9 mouse cellular contexts compared by ENCODE assay signal in genomic region chr10:79649070-79649751, GRCm38 (mm10). TPM values are rescaled to one million over a fixed set of nuclear protein-coding genes. Genes with fewer than 3 reads are reported as not detected.
DNase-seq lines count a peak whose midpoint lies in the region; ATAC-seq and TF ChIP-seq lines count a peak whose summit lies in the region.
"Had no signal": no experiment of that assay in that cellular context is flagged by ENCODE, and none has a peak within 500 bp of the region (broad histone marks: within the 10 kb centered on the region; RNA-seq: fewer than 3 reads in every experiment).

No protein-coding gene starts in this region.

- H3K4me2 ChIP-seq in forebrain, embryonic 14.5 days (ENCODE audit: low read length) = no peak overlapping the region
- H3K4me2 ChIP-seq in hindbrain, embryonic 15.5 days = no peak overlapping the region
- H3K4me2 ChIP-seq: midbrain, embryonic 12.5 days had no signal

- intact Hi-C loops in heart, adult 2 months (cut with DNase I) = loop anchor here (1.0 kb wide), 1 partner anchor 54 kb away; no protein-coding TSS in a partner anchor
- intact Hi-C loops in heart, postnatal 25 days (cut with DNase I) = loop anchor here (1.0 to 5.0 kb wide), 2 partner anchors 37 to 54 kb away; partner anchors contain the start of gene C2cd4c

- peak; percentile 85 for TF ChIP-seq CTCF in heart, adult 2 months (IDR thresholded peaks at IDR 0.05)

- H3K9ac ChIP-seq in heart, adult 2 months (ENCODE audit: low read depth, low read length) = no peak overlapping the region
- H3K9ac ChIP-seq in forebrain, embryonic 14.5 days (ENCODE audit: low read length) = no peak overlapping the region
- H3K9ac ChIP-seq in hindbrain, embryonic 15.5 days = no peak overlapping the region
- H3K9ac ChIP-seq: midbrain, embryonic 12.5 days had no signal

- H3K9me3 ChIP-seq in forebrain, embryonic 14.5 days (replicated peaks; ENCODE audit: control insufficient read depth, low read length) = no peaks in the 10 kb centered on the region
- H3K9me3 ChIP-seq in hindbrain, embryonic 15.5 days = no peaks in the 10 kb centered on the region
- H3K9me3 ChIP-seq: midbrain, embryonic 12.5 days had no signal

- TF ChIP-seq POLR2A in heart, adult 2 months (IDR thresholded peaks at IDR 0.05; ENCODE audit: insufficient read depth, low read depth, low read length) = no peak

- peak; percentile 75 for ATAC-seq in cerebellum, adult (ENCODE audit: insufficient number of reproducible peaks, low FRiP score, low TSS enrichment)
- ATAC-seq in forebrain, embryonic 14.5 days = peak; percentile 83
- peak; percentile 65; the same call in 1 of the 2 replicates for ATAC-seq in hindbrain, embryonic 15.5 days (ENCODE audit: low FRiP score, low read depth)
- ATAC-seq in megakaryocyte, adult 5-6 weeks (ENCODE audit: poor library complexity, severe bottlenecking) = peak; percentile 96

- no peaks in the 10 kb centered on the region for H3K4me1 ChIP-seq in heart, adult 2 months (ENCODE audit: control insufficient read depth, insufficient read depth, low read length)
- H3K4me1 ChIP-seq in forebrain, embryonic 14.5 days (ENCODE audit: control insufficient read depth, insufficient read depth, low read length) = no peaks in the 10 kb centered on the region
- H3K4me1 ChIP-seq in hindbrain, embryonic 15.5 days (replicated peaks) = peaks cover 2% of the 10 kb centered on the region

- DNase-seq in heart, adult 2 months = peak; percentile 59 to 74
- DNase-seq in heart, postnatal 25 days (ENCODE audit: low spot score) = no peak
- peak; percentile 89 for DNase-seq in forebrain, embryonic 14.5 days (ENCODE audit: low spot score)
- peak; percentile 86 to 87 for DNase-seq in layer of hippocampus, postnatal 10 days (ENCODE audit: low spot score in 2 of 2)
- DNase-seq in right cerebral cortex, postnatal 25 days = peak; percentile 71

- H3K79me2 ChIP-seq in heart, adult 2 months (replicated peaks; ENCODE audit: control insufficient read depth, insufficient read depth, low read length) = no peaks in the 10 kb centered on the region

- H3K27ac ChIP-seq in heart, adult 2 months = no peak overlapping the region
- no peak overlapping the region for H3K27ac ChIP-seq in forebrain, embryonic 14.5 days (ENCODE audit: low read depth, low read length)
- H3K27ac ChIP-seq in hindbrain, embryonic 15.5 days (replicated peaks) = no peak overlapping the region
- H3K27ac ChIP-seq: midbrain, embryonic 12.5 days had no signal

- H3K27me3 ChIP-seq in heart, adult 2 months (ENCODE audit: control insufficient read depth, insufficient read depth, low read length) = no peaks in the 10 kb centered on the region
- no peaks in the 10 kb centered on the region for H3K27me3 ChIP-seq in forebrain, embryonic 14.5 days (replicated peaks; ENCODE audit: control insufficient read depth, insufficient read depth, low read length)
- 0 out of 2 replicates have a peak, but pooled peaks cover 5% of the 10 kb centered on the region for H3K27me3 ChIP-seq in hindbrain, embryonic 15.5 days

- no peak overlapping the region for H3K4me3 ChIP-seq in heart, adult 2 months
- H3K4me3 ChIP-seq in forebrain, embryonic 14.5 days (ENCODE audit: low read depth, low read length) = no peak overlapping the region
- H3K4me3 ChIP-seq in hindbrain, embryonic 15.5 days = no peak overlapping the region
- H3K4me3 ChIP-seq: midbrain, embryonic 12.5 days had no signal

- no peak for TF ChIP-seq EP300 in heart, adult 2 months (IDR thresholded peaks at IDR 0.05; ENCODE audit: insufficient read depth, low read depth, low read length)

- H3K36me3 ChIP-seq in heart, adult 2 months (ENCODE audit: control insufficient read depth, insufficient read depth, low read length) = no peaks in the 10 kb centered on the region
- no peaks in the 10 kb centered on the region for H3K36me3 ChIP-seq in forebrain, embryonic 14.5 days (ENCODE audit: control insufficient read depth, insufficient read depth, low read length)
- H3K36me3 ChIP-seq in hindbrain, embryonic 15.5 days = no peaks in the 10 kb centered on the region
- H3K36me3 ChIP-seq: midbrain, embryonic 12.5 days had no signal

- WGBS in heart, adult 2 months = 27% methylated on average over 7 of the region's 7 CpGs
- 31% methylated on average over 7 of the region's 7 CpGs for WGBS in forebrain, embryonic 14.5 days
- 31% methylated on average over 7 of the region's 7 CpGs for WGBS in hindbrain, embryonic 15.5 days

RNA-seq across cellular contexts. Expression of gene Odf3l2, which starts 3.7 kb away (rescaled TPM):
- total RNA-seq in heart, adult 2 months (2021) = not detected
- polyA plus RNA-seq in heart, adult 2 months (2012; rRNA removed) = not detected in 2 replicates
- total RNA-seq in heart, postnatal 25 days (2021) = not detected
- 0.14 and 0.17 TPM in 2 replicates for polyA plus RNA-seq in forebrain, embryonic 14.5 days (2014; fragmentation: Nextera tagmentation; extraction: Ambion mirVana)
- polyA plus RNA-seq in hindbrain, embryonic 15.5 days (2015; fragmentation: Nextera tagmentation; extraction: Ambion mirVana) = 0.13 and 0.43 TPM in 2 replicates
- under 1 TPM; 0.39 to 0.62 TPM for total RNA-seq in layer of hippocampus, postnatal 10 days (2021)
- total RNA-seq in megakaryocyte, adult 5-6 weeks (2015) = not detected in 2 replicates
- total RNA-seq in megakaryocyte, adult 5-6 weeks (2017) = not detected in 2 replicates
- polyA plus RNA-seq: midbrain, embryonic 12.5 days had no signal

RNA-seq across cellular contexts. Expression of gene Shc2, which starts 11.5 kb away (rescaled TPM):
- total RNA-seq in heart, adult 2 months (2021) = 1 to 10 TPM; 1.9 to 2.1 TPM
- 2.9 and 3.7 TPM in 2 replicates for polyA plus RNA-seq in heart, adult 2 months (2012; rRNA removed)
- 1 to 10 TPM; 2.2 to 2.4 TPM for total RNA-seq in heart, postnatal 25 days (2021)
- 5.9 and 6.5 TPM in 2 replicates for polyA plus RNA-seq in forebrain, embryonic 14.5 days (2014; fragmentation: Nextera tagmentation; extraction: Ambion mirVana)
- 28.1 and 28.5 TPM in 2 replicates for polyA plus RNA-seq in hindbrain, embryonic 15.5 days (2015; fragmentation: Nextera tagmentation; extraction: Ambion mirVana)
- total RNA-seq in layer of hippocampus, postnatal 10 days (2021) = 10 to 100 TPM; 48.0 to 48.3 TPM
- total RNA-seq in megakaryocyte, adult 5-6 weeks (2015) = not detected in 2 replicates
- not detected in 2 replicates for total RNA-seq in megakaryocyte, adult 5-6 weeks (2017)

RNA-seq across cellular contexts. Expression of gene Madcam1, which starts 15.1 kb away (rescaled TPM):
- not detected for total RNA-seq in heart, adult 2 months (2021)
- polyA plus RNA-seq in heart, adult 2 months (2012; rRNA removed) = not detected in 2 replicates
- not detected for total RNA-seq in heart, postnatal 25 days (2021)
- 1.1 and 1.2 TPM in 2 replicates for polyA plus RNA-seq in forebrain, embryonic 14.5 days (2014; fragmentation: Nextera tagmentation; extraction: Ambion mirVana)
- 0.87 and 1.2 TPM in 2 replicates for polyA plus RNA-seq in hindbrain, embryonic 15.5 days (2015; fragmentation: Nextera tagmentation; extraction: Ambion mirVana)
- under 1 TPM in 1 of 2 experiments, not detected in 1; 0.32 TPM for total RNA-seq in layer of hippocampus, postnatal 10 days (2021)
- not detected in 2 replicates for total RNA-seq in megakaryocyte, adult 5-6 weeks (2015)
- total RNA-seq in megakaryocyte, adult 5-6 weeks (2017) = not detected in 2 replicates

RNA-seq across cellular contexts. Expression of gene Tpgs1, which starts 20.0 kb away (rescaled TPM):
- 10 to 100 TPM; 16.5 to 18.8 TPM for total RNA-seq in heart, adult 2 months (2021)
- 18.0 and 28.1 TPM in 2 replicates for polyA plus RNA-seq in heart, adult 2 months (2012; rRNA removed)
- total RNA-seq in heart, postnatal 25 days (2021) = 10 to 100 TPM; 18.3 to 19.4 TPM
- polyA plus RNA-seq in forebrain, embryonic 14.5 days (2014; fragmentation: Nextera tagmentation; extraction: Ambion mirVana) = 101 and 105 TPM in 2 replicates
- 102 and 107 TPM in 2 replicates for polyA plus RNA-seq in hindbrain, embryonic 15.5 days (2015; fragmentation: Nextera tagmentation; extraction: Ambion mirVana)
- 10 to 100 TPM; 68.5 to 80.9 TPM for total RNA-seq in layer of hippocampus, postnatal 10 days (2021)
- 17.5 and 21.0 TPM in 2 replicates for total RNA-seq in megakaryocyte, adult 5-6 weeks (2015)
- 8.8 and 21.1 TPM in 2 replicates for total RNA-seq in megakaryocyte, adult 5-6 weeks (2017)

RNA-seq across cellular contexts. Expression of gene Cdc34, which starts 32.8 kb away (rescaled TPM):
- 100 to 1,000 TPM; 196 to 216 TPM for total RNA-seq in heart, adult 2 months (2021)
- polyA plus RNA-seq in heart, adult 2 months (2012; rRNA removed) = 352 and 397 TPM in 2 replicates
- total RNA-seq in heart, postnatal 25 days (2021) = 100 to 1,000 TPM; 183 to 190 TPM
- polyA plus RNA-seq in forebrain, embryonic 14.5 days (2014; fragmentation: Nextera tagmentation; extraction: Ambion mirVana) = 76.0 and 76.9 TPM in 2 replicates
- 82.4 and 91.7 TPM in 2 replicates for polyA plus RNA-seq in hindbrain, embryonic 15.5 days (2015; fragmentation: Nextera tagmentation; extraction: Ambion mirVana)
- total RNA-seq in layer of hippocampus, postnatal 10 days (2021) = 10 to 100 TPM; 54.8 to 56.2 TPM
- total RNA-seq in megakaryocyte, adult 5-6 weeks (2015) = 52.6 and 53.3 TPM in 2 replicates
- 70.2 and 100 TPM in 2 replicates for total RNA-seq in megakaryocyte, adult 5-6 weeks (2017)

Comparison
In these comparisons a context has a peak if more than half of its experiments do, and no peak if none do; other contexts are left out.
1. RNA of gene Shc2, which starts 11.5 kb away (total RNA-seq): 48.0 to 48.3 TPM in layer of hippocampus, postnatal 10 days; 2.2 to 2.4 TPM in heart, postnatal 25 days, 1.9 to 2.1 TPM in heart, adult 2 months and not detected in megakaryocyte, adult 5-6 weeks; every median in the first group is over 10 times any median in the second.
2. Peak in every context shown above with its lines, with median percentiles within 50 percentile points of each other: ATAC-seq.